Mouse (Mus musculus): ENCODE results near the gene Gm2004. TPM values are rescaled to one million over a fixed set of nuclear protein-coding genes. Genes with fewer than 3 reads are reported as not detected.
"Not testable (repeated sequence)": the region's sequence is repeated elsewhere in the genome, so short reads cannot be mapped to it uniquely, and the experiment has no call there.

The Gm2004 gene
- 0.41 and 0.79 TPM in 2 replicates for polyA plus RNA-seq (2016; fragmentation: Nextera tagmentation; extraction: Ambion mirVana)

GRCm38 (mm10) chr2:176149725-176150124 is at the start of gene Gm2004:
Gene Gm2004 (minus strand): TSS chr2:176149825.
- not testable (repeated sequence) for H3K4me2 ChIP-seq; H3K4me1 ChIP-seq; H3K9ac ChIP-seq; H3K9me3 ChIP-seq (replicated peaks); H3K27me3 ChIP-seq (replicated peaks); H3K4me3 ChIP-seq; H3K36me3 ChIP-seq; ATAC-seq; H3K27ac ChIP-seq
- WGBS (ENCODE audit: insufficient replicate concordance) = no CpG with 5 or more reads among the region's 2 CpGs

Other genes with a start within 250 kb of the Gm2004 start
- 1.8 and 2.0 TPM in 2 replicates for gene Zfp966, start 218.7 kb downstream of the Gm2004 start, polyA plus RNA-seq (2016; fragmentation: Nextera tagmentation; extraction: Ambion mirVana)
- gene Gm2026, start 184.5 kb downstream of the Gm2004 start, polyA plus RNA-seq (2016; fragmentation: Nextera tagmentation; extraction: Ambion mirVana) = 6.3 and 7.9 TPM in 2 replicates
- gene 2210418O10Rik, start 76.7 kb upstream of the Gm2004 start, polyA plus RNA-seq (2016; fragmentation: Nextera tagmentation; extraction: Ambion mirVana) = 10.2 and 10.7 TPM in 2 replicates
- not detected in 2 replicates for gene Gm11009, start 169.7 kb upstream of the Gm2004 start, polyA plus RNA-seq (2016; fragmentation: Nextera tagmentation; extraction: Ambion mirVana)